Mouse (Mus musculus): ENCODE results near the gene Ttf1. TPM values are rescaled to one million over a fixed set of nuclear protein-coding genes. Genes with fewer than 3 reads are reported as not detected.

Ttf1 gene
- polyA plus RNA-seq, 1 experiment from 2014 or later, result 5.5 TPM

DNA sequence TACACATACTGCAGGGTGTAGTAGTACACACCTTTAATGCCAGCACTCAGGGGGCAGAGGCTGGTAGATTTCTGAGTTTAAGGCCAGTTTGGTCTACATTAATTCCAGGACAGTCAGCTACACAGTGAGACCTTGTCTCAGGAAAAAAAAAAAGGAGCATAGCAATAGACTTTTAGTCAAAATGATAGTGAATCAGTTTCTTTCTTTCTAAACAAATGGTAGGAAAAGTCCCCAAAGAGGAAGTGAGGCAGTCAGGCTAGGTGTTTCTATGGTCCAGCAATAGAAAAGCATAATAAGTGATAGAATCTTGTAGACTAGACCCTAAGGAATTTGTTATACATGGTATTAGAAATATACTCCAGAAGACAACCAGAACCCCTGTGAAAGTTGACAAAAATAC lies 75.1 kb downstream of the Ttf1 start:
- Histone ChIP-seq H3K4me2 (no peak overlapping the region), H3K4me3 (no peak overlapping the region), H3K27ac (no peak overlapping the region), H3K9ac (no peak overlapping the region), H3K36me3 (peaks cover 66% of the 10 kb centered on the region), H3K4me1 (replicated peaks) (no peaks in the 10 kb centered on the region), H3K27me3 (no peaks in the 10 kb centered on the region), H3K9me3 (replicated peaks) (no peaks in the 10 kb centered on the region)
- no peak for ATAC-seq (replicated peaks; ENCODE audit: insufficient number of reproducible peaks, insufficient read depth, low FRiP score, low read depth)

Other genes starting within 250 kb of the Ttf1 start
- 6.9 and 8.9 TPM in 2 replicates for gene Gtf3c4, start 219.9 kb upstream of the Ttf1 start, polyA plus RNA-seq (2015; fragmentation: Nextera tagmentation; extraction: Ambion mirVana)
- 6.8 and 9.3 TPM in 2 replicates for gene Ddx31, start 219.9 kb upstream of the Ttf1 start, polyA plus RNA-seq (2015; fragmentation: Nextera tagmentation; extraction: Ambion mirVana)
- not detected in 2 replicates for gene Barhl1, start 143.6 kb upstream of the Ttf1 start, polyA plus RNA-seq (2015; fragmentation: Nextera tagmentation; extraction: Ambion mirVana)
- gene Cfap77, start 5.2 kb upstream of the Ttf1 start, polyA plus RNA-seq (2015; fragmentation: Nextera tagmentation; extraction: Ambion mirVana), result 0.18 and 0.27 TPM in 2 replicates
- gene Setx, start 63.9 kb downstream of the Ttf1 start, polyA plus RNA-seq (2015; fragmentation: Nextera tagmentation; extraction: Ambion mirVana), result 5.9 and 6.8 TPM in 2 replicates
- 0.20 TPM in 1 of 2 replicates, not detected in the other for gene Ntng2, start 192.7 kb downstream of the Ttf1 start, polyA plus RNA-seq (2015; fragmentation: Nextera tagmentation; extraction: Ambion mirVana)